Mouse (Mus musculus) leukemia stem cell, adult 10-12 weeks (primary cell): ENCODE data around the gene Slc16a9. TPM values are rescaled to one million over a fixed set of nuclear protein-coding genes. Genes with fewer than 3 reads are reported as not detected.

ENCODE experiments used
- polyA plus RNA-seq: library from polyadenylated mRNA; stranded (reverse); fragments of >175 nt; gene quantifications from 2 replicates; pipeline ENCODE4 v1.2.3, GENCODE M21; 2012; ENCODE audit warnings: low replicate concordance

The Slc16a9 gene
- polyA plus RNA-seq: 0.65 and 0.79 TPM in 2 replicates

DNA sequence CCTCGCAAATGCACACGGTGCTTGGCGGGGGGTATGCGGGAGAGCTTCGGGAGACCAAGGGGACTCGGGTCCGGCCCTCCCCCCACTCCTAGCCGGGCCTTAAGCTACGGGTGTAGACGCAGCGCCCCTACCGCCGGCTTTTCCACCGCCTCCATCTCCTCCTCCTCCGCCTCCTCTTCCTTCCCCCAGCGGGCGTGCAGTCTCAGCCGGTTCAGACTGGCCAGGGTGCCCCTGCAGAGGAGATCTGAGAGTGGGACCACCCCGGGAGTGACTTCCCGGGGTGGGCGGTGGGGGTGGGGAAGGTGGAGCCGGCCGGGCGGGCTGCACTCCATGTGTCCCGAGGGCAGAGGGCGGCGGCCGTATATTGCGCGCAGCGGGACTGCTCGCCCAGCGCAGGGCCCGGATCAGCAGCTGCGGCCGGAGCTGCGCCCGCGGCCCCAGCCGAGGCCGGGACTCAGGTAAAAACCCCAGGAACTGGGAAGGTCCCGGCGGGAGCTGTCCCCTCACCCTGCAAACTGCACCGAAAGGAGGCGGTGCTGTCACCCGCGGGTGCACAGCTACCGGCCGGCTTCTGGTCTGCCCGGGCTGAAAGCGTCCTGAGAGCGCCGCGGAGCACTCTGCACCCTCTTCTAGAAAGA, at the start of gene Slc16a9:
Slc16a9 (plus strand) TSS at position 180 of the 638 bp plus-strand sequence.

DNA sequence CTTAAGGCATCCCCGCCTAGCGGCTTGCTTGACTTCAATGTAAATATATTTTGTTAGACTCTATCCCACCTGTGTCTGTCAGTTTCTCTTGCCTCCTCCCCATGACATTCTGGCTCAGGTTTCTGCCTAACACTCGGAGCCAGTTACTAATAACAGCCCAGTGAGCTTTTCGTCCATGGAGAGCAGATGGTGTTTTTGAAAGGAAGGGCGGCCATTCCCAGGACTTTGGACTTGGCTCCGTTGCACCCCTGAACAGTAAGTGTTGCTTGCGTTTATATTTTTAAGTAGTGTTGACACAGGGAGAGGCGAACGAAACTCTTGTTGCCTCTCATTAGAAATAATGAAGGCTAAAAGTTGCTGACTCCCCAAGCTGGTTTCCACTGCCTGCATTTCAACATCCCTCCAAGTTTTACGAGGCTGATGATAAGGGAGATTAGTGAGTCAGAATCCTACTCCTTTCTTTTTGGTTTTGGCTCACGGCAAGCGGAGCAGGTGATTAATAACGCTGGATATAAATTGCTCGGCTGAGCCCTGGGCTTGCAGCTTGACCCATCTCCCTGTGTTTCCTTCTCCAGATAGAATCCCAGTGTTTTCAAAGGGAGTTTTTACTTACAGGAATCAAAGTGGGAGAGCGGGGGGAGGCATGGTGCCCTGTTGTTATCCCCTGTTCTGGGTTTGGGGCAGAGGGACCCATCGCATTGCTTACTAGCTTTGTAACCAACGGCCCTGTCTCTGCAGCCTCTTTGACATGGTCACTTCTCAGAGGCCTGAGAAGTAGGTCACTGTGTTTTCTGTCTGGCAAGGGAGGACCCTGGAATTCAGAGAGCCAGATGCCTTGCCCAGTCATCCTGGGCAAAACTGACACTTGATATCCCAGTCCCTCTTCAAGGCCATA, 40.1 kb upstream of the Slc16a9 start, which contains the start of gene Mrln:
Mrln (plus strand) TSS at position 160 of the 895 bp plus-strand sequence.

Other genes starting within 250 kb of the Slc16a9 start
- 26.9 and 42.8 TPM in 2 replicates for gene Ccdc6, start 148.0 kb upstream of the Slc16a9 start, polyA plus RNA-seq
- not detected in 2 replicates for gene Mrln, start 40.4 kb upstream of the Slc16a9 start, polyA plus RNA-seq
- gene Fam13c, start 195.4 kb downstream of the Slc16a9 start, polyA plus RNA-seq: not detected in 2 replicates